Mouse (Mus musculus): ENCODE results near the gene Zmym1. TPM values are rescaled to one million over a fixed set of nuclear protein-coding genes. Genes with fewer than 3 reads are reported as not detected.
A peak's percentile ranks its signal among the peaks of the same experiment; 100 is the strongest.
"Not testable (repeated sequence)": the region's sequence is repeated elsewhere in the genome, so short reads cannot be mapped to it uniquely, and the experiment has no call there.

The Zmym1 gene
- polyA plus RNA-seq (2014; fragmentation: Nextera tagmentation; extraction: Ambion mirVana) = 33.0 and 34.9 TPM in 2 replicates

- H3K9me3 ChIP-seq (ENCODE audit: control insufficient read depth, low read length) = no peaks in the 10 kb centered on the region
These were observed at the start of gene Zmym1 for GRCm38 (mm10) chr4:127060585-127061290. Gene Zmym1 (minus strand): TSS chr4:127061152.

GRCm38 (mm10) chr4:127110570-127110969, 49.6 kb upstream of the Zmym1 start:
- H3K4me1 ChIP-seq (ENCODE audit: control insufficient read depth, insufficient read depth, low read length) = no peaks in the 10 kb centered on the region
- 78% methylated on average over 4 of the region's 4 CpGs for WGBS
- H3K27ac ChIP-seq (ENCODE audit: low read depth, low read length) = no peak overlapping the region

More at GRCm38 (mm10) chr4:127060585-127061290, at the start of gene Zmym1:
- H3K9ac ChIP-seq (ENCODE audit: low read length) = peak within 1 kb of the TSS; percentile 76
- peaks cover 8% of the 10 kb centered on the region; the same call in 1 of the 2 replicates for H3K36me3 ChIP-seq (ENCODE audit: control insufficient read depth, insufficient read depth, low read length)
- peak; percentile 99 for DNase-seq (ENCODE audit: low spot score, missing footprints)
- under 1% methylated on average over 37 of the region's 38 CpGs for WGBS
- no peaks in the 10 kb centered on the region for H3K27me3 ChIP-seq (ENCODE audit: control insufficient read depth, insufficient read depth, low read length)
- H3K4me3 ChIP-seq (ENCODE audit: low read depth, low read length) = peak within 1 kb of the TSS; percentile 59
- no peaks in the 10 kb centered on the region for H3K4me1 ChIP-seq (ENCODE audit: control insufficient read depth, insufficient read depth, low read length)
- peak; percentile 92 for ATAC-seq (ENCODE audit: low FRiP score)
- no peak within 1 kb of the TSS for H3K27ac ChIP-seq (ENCODE audit: low read depth, low read length)
- H3K4me2 ChIP-seq = peak within 1 kb of the TSS; percentile 75

GRCm38 (mm10) chr4:127107566-127107965, 46.6 kb upstream of the Zmym1 start:
- Histone ChIP-seq H3K27me3 (ENCODE audit: control insufficient read depth, insufficient read depth, low read length) (no peaks in the 10 kb centered on the region), H3K4me1 (ENCODE audit: control insufficient read depth, insufficient read depth, low read length) (no peaks in the 10 kb centered on the region), H3K4me2 (no peak overlapping the region), H3K4me3 (ENCODE audit: low read depth, low read length) (no peak overlapping the region), H3K36me3 (ENCODE audit: control insufficient read depth, insufficient read depth, low read length) (no peaks in the 10 kb centered on the region), H3K9ac (ENCODE audit: low read length) (no peak overlapping the region), H3K9me3 (ENCODE audit: control insufficient read depth, low read length) (no peaks in the 10 kb centered on the region), H3K27ac (ENCODE audit: low read depth, low read length) (no peak overlapping the region)
- ATAC-seq (ENCODE audit: low FRiP score) (no peak), DNase-seq (ENCODE audit: low spot score, missing footprints) (no peak)
- WGBS = 93% methylated on average over 4 of the region's 4 CpGs

More at GRCm38 (mm10) chr4:127110570-127110969, 49.6 kb upstream of the Zmym1 start:
- no peaks in the 10 kb centered on the region for H3K36me3 ChIP-seq (ENCODE audit: control insufficient read depth, insufficient read depth, low read length)
- H3K9me3 ChIP-seq (ENCODE audit: control insufficient read depth, low read length) = no peaks in the 10 kb centered on the region
- ATAC-seq (ENCODE audit: low FRiP score) (no peak), DNase-seq (ENCODE audit: low spot score, missing footprints) (no peak)
- H3K9ac ChIP-seq (ENCODE audit: low read length) = no peak overlapping the region
- no peak overlapping the region for H3K4me3 ChIP-seq (ENCODE audit: low read depth, low read length)
- H3K4me2 ChIP-seq = no peak overlapping the region
- H3K27me3 ChIP-seq (ENCODE audit: control insufficient read depth, insufficient read depth, low read length) = no peaks in the 10 kb centered on the region

GRCm38 (mm10) chr4:127099552-127099951, 38.6 kb upstream of the Zmym1 start:
- not testable (repeated sequence) for H3K27ac ChIP-seq (ENCODE audit: low read depth, low read length); ATAC-seq (ENCODE audit: low FRiP score); H3K27me3 ChIP-seq (ENCODE audit: control insufficient read depth, insufficient read depth, low read length); DNase-seq (ENCODE audit: low spot score, missing footprints); H3K9ac ChIP-seq (ENCODE audit: low read length); H3K4me2 ChIP-seq; H3K9me3 ChIP-seq (ENCODE audit: control insufficient read depth, low read length); H3K4me1 ChIP-seq (ENCODE audit: control insufficient read depth, insufficient read depth, low read length); H3K4me3 ChIP-seq (ENCODE audit: low read depth, low read length); H3K36me3 ChIP-seq (ENCODE audit: control insufficient read depth, insufficient read depth, low read length)
- WGBS = 94% methylated on average over 1 of the region's 2 CpGs

GRCm38 (mm10) chr4:127095090-127095489, 34.1 kb upstream of the Zmym1 start:
- Histone ChIP-seq H3K4me1 (ENCODE audit: control insufficient read depth, insufficient read depth, low read length) (no peaks in the 10 kb centered on the region), H3K27me3 (ENCODE audit: control insufficient read depth, insufficient read depth, low read length) (no peaks in the 10 kb centered on the region), H3K9ac (ENCODE audit: low read length) (no peak overlapping the region), H3K27ac (ENCODE audit: low read depth, low read length) (no peak overlapping the region), H3K36me3 (ENCODE audit: control insufficient read depth, insufficient read depth, low read length) (no peaks in the 10 kb centered on the region), H3K9me3 (ENCODE audit: control insufficient read depth, low read length) (no peaks in the 10 kb centered on the region), H3K4me3 (ENCODE audit: low read depth, low read length) (no peak overlapping the region), H3K4me2 (no peak overlapping the region)
- DNase-seq (ENCODE audit: low spot score, missing footprints) (no peak), ATAC-seq (ENCODE audit: low FRiP score) (no peak)
- 88% methylated on average over 4 of the region's 4 CpGs for WGBS

GRCm38 (mm10) chr4:127091188-127091587, 30.2 kb upstream of the Zmym1 start:
- H3K36me3 ChIP-seq (ENCODE audit: control insufficient read depth, insufficient read depth, low read length) = 0 out of 2 replicates have a peak, but pooled peaks cover 6% of the 10 kb centered on the region

GRCm38 (mm10) chr4:127085761-127086160, 24.8 kb upstream of the Zmym1 start:
- Histone ChIP-seq H3K27ac (ENCODE audit: low read depth, low read length) (no peak overlapping the region), H3K4me2 (no peak overlapping the region), H3K27me3 (ENCODE audit: control insufficient read depth, insufficient read depth, low read length) (no peaks in the 10 kb centered on the region), H3K9me3 (ENCODE audit: control insufficient read depth, low read length) (no peaks in the 10 kb centered on the region), H3K9ac (ENCODE audit: low read length) (no peak overlapping the region), H3K4me3 (ENCODE audit: low read depth, low read length) (no peak overlapping the region), H3K36me3 (ENCODE audit: control insufficient read depth, insufficient read depth, low read length) (0 out of 2 replicates have a peak, but pooled peaks cover 6% of the 10 kb centered on the region), H3K4me1 (ENCODE audit: control insufficient read depth, insufficient read depth, low read length) (no peaks in the 10 kb centered on the region)
- DNase-seq (ENCODE audit: low spot score, missing footprints) (no peak), ATAC-seq (ENCODE audit: low FRiP score) (no peak)
- 88% methylated on average over 1 of the region's 1 CpGs for WGBS

More at GRCm38 (mm10) chr4:127091188-127091587, 30.2 kb upstream of the Zmym1 start:
- no peak overlapping the region for H3K4me2 ChIP-seq
- H3K9ac ChIP-seq (ENCODE audit: low read length) = no peak overlapping the region
- H3K9me3 ChIP-seq (ENCODE audit: control insufficient read depth, low read length) = no peaks in the 10 kb centered on the region
- H3K4me3 ChIP-seq (ENCODE audit: low read depth, low read length) = no peak overlapping the region
- WGBS = 92% methylated on average over 1 of the region's 1 CpGs
- H3K27ac ChIP-seq (ENCODE audit: low read depth, low read length) = no peak overlapping the region
- H3K27me3 ChIP-seq (ENCODE audit: control insufficient read depth, insufficient read depth, low read length) = no peaks in the 10 kb centered on the region
- no peaks in the 10 kb centered on the region for H3K4me1 ChIP-seq (ENCODE audit: control insufficient read depth, insufficient read depth, low read length)
- DNase-seq (ENCODE audit: low spot score, missing footprints) (no peak), ATAC-seq (ENCODE audit: low FRiP score) (no peak)

- Histone ChIP-seq H3K27ac (ENCODE audit: low read depth, low read length) (no peak overlapping the region), H3K9ac (ENCODE audit: low read length) (no peak overlapping the region), H3K4me2 (no peak overlapping the region), H3K4me3 (ENCODE audit: low read depth, low read length) (no peak overlapping the region), H3K9me3 (ENCODE audit: control insufficient read depth, low read length) (no peaks in the 10 kb centered on the region), H3K4me1 (ENCODE audit: control insufficient read depth, insufficient read depth, low read length) (no peaks in the 10 kb centered on the region), H3K36me3 (ENCODE audit: control insufficient read depth, insufficient read depth, low read length) (no peaks in the 10 kb centered on the region), H3K27me3 (ENCODE audit: control insufficient read depth, insufficient read depth, low read length) (no peaks in the 10 kb centered on the region)
- ATAC-seq (ENCODE audit: low FRiP score) (no peak), DNase-seq (ENCODE audit: low spot score, missing footprints) (peak; percentile 75)
- WGBS = 90% methylated on average over 2 of the region's 2 CpGs
These were observed 22.2 kb upstream of the Zmym1 start for GRCm38 (mm10) chr4:127083131-127083530.

GRCm38 (mm10) chr4:127080806-127081205, 19.9 kb upstream of the Zmym1 start:
- H3K27ac ChIP-seq (ENCODE audit: low read depth, low read length) = no peak overlapping the region

More at GRCm38 (mm10) chr4:127080806-127081205, 19.9 kb upstream of the Zmym1 start:
- H3K4me3 ChIP-seq (ENCODE audit: low read depth, low read length) = no peak overlapping the region
- no peaks in the 10 kb centered on the region for H3K27me3 ChIP-seq (ENCODE audit: control insufficient read depth, insufficient read depth, low read length)
- peaks cover 5% of the 10 kb centered on the region for H3K4me1 ChIP-seq (ENCODE audit: control insufficient read depth, insufficient read depth, low read length)
- no peaks in the 10 kb centered on the region for H3K9me3 ChIP-seq (ENCODE audit: control insufficient read depth, low read length)
- 50% methylated on average over 1 of the region's 1 CpGs for WGBS
- DNase-seq (ENCODE audit: low spot score, missing footprints) = peak; percentile 31
- no peaks in the 10 kb centered on the region for H3K36me3 ChIP-seq (ENCODE audit: control insufficient read depth, insufficient read depth, low read length)
- no peak overlapping the region for H3K9ac ChIP-seq (ENCODE audit: low read length)
- H3K4me2 ChIP-seq = no peak overlapping the region
- ATAC-seq (ENCODE audit: low FRiP score) = no peak

All from midbrain, embryonic 11.5 days (tissue).